ENCODE assay signal across 8 mouse cellular contexts in the genomic region with DNA sequence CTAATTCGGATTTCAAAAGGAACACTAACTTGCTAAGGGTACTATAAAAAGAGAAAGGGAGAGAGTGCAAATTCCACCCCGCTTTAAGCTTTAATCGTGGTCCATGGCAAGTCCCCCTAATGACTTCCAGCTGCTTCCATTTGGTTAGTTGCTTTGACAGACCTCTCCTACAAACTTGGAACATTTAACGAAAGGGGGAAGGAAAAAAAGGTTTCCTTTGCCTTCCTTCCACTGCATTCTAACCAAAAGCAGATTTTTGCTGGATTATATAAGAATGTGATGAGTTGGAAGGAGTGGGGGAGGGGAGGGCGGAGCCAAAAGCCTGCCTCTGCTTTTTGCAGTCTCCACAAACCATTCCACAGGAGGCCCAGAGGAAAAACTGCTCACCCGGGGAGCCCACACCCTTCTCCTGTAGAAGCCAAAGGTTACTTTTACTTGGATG. TPM values are rescaled to one million over a fixed set of nuclear protein-coding genes. Genes with fewer than 3 reads are reported as not detected.
DNase-seq lines count a peak whose midpoint lies in the region; ATAC-seq and TF ChIP-seq lines count a peak whose summit lies in the region.

No protein-coding gene starts in this region.

- no peak overlapping the region for H3K4me3 ChIP-seq in kidney, adult 2 months (ENCODE audit: insufficient read depth, low read depth, low read length)

- no peak for TF ChIP-seq POLR2A in kidney, adult 2 months (IDR thresholded peaks at IDR 0.05; ENCODE audit: low read depth, low read length)

- no peaks in the 10 kb centered on the region for H3K27me3 ChIP-seq in kidney, adult 2 months (replicated peaks; ENCODE audit: control insufficient read depth, insufficient read depth, low read length)

- WGBS in kidney, adult 2 months: 32% methylated on average over 6 of the region's 6 CpGs

- H3K4me1 ChIP-seq in kidney, adult 2 months (ENCODE audit: control insufficient read depth, insufficient read depth, low read length): no peaks in the 10 kb centered on the region

- DNase-seq in adrenal gland, adult (ENCODE audit: inconsistent age in 2 of 2, low spot score in 1 of 2): peak; percentile 15 to 42
- DNase-seq in adrenal gland, postnatal 4 days (ENCODE audit: low spot score in 2 of 2): no peak
- peak; percentile 20 for DNase-seq in R1 (ENCODE audit: low read depth, low spot score)
- DNase-seq in gastrocnemius, postnatal 10 days: peak; percentile 80
- peak; percentile 43 for DNase-seq in kidney, adult 2 months
- peak; percentile 65 for DNase-seq in lung, postnatal 14 days
- no peak for DNase-seq in thymus, postnatal 0 days (ENCODE audit: low spot score)

- no peak for TF ChIP-seq CTCF in kidney, adult 2 months (conservative IDR thresholded peaks at IDR 0.05; ENCODE audit: insufficient read depth, insufficient read length, low read depth, low read length)

- H3K36me3 ChIP-seq in kidney, adult 2 months (ENCODE audit: control insufficient read depth, insufficient read depth, low read length): no peaks in the 10 kb centered on the region

- H3K27ac ChIP-seq in kidney, adult 2 months (ENCODE audit: insufficient read depth, low read depth, low read length): peak overlapping the region; percentile 73; the same call in 1 of the 2 replicates

- no peak for ATAC-seq in activated CD4-positive, CD25-positive, alpha-beta regulatory T cell, adult 4 months

RNA-seq across cellular contexts. Expression of a gene that starts 47.0 kb away (rescaled TPM):
- 100 to 1,000 TPM; 705 to 818 TPM for total RNA-seq in adrenal gland, postnatal 4 days (2021)
- 1,000 to 10,000 TPM; 2,936 to 4,479 TPM for total RNA-seq in gastrocnemius, postnatal 10 days (2021)
- polyA plus RNA-seq in kidney, adult 2 months (2012; rRNA removed): 67.1 and 67.9 TPM in 2 replicates
- 51.4 and 59.0 TPM in 2 replicates for polyA plus RNA-seq in thymus, postnatal 0 days (2015; fragmentation: Nextera tagmentation; extraction: Ambion mirVana)
- polyA plus RNA-seq in activated CD4-positive, CD25-positive, alpha-beta regulatory T cell, adult 4 months (2017; shearing (Covaris generic)): not detected

Comparison
In these comparisons a context has a peak if more than half of its experiments do, and no peak if none do; other contexts are left out.
1. DNase-seq: peak in adrenal gland, adult (2 of 2), R1 (single experiment), gastrocnemius, postnatal 10 days (single experiment), kidney, adult 2 months (single experiment) and lung, postnatal 14 days (single experiment); none in adrenal gland, postnatal 4 days (0 of 2) and thymus, postnatal 0 days (single experiment).
2. RNA of a gene that starts 47.0 kb away (polyA plus RNA-seq): 67.1 to 67.9 TPM in kidney, adult 2 months and 51.4 to 59.0 TPM in thymus, postnatal 0 days; not detected in activated CD4-positive, CD25-positive, alpha-beta regulatory T cell, adult 4 months; every median in the first group is over 10 times any median in the second.